Mouse (Mus musculus): ENCODE measurements around the gene Hypk.

DNA sequence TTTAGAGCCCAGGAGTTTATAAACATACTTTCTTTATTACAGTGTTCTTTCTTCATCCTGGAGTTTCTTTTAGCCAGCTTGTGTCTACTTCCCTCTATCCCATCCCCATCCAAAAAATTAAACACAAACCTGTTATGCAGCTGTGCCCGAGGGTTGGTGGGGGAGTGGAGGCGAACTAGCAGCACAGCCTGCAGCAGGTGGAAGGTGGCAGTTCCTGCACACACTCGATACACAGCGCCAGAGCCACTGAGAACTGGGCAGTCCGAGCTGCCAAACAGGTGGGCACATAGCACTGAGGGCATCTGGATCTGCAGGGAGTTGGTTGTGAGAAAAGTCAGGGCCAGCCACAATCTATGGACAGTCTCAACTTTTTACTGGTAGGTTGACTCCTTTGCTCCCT, 2.4 kb downstream of the Hypk start:
- TF ChIP-seq CTCF (IDR thresholded peaks at IDR 0.05; ENCODE audit: low read depth) (no peak), EP300 (optimal IDR thresholded peaks at IDR 0.05) (no peak)
